Mouse (Mus musculus): ENCODE measurements at regions not wholly inside any gene's neighbourhood (a gene's known extent, or its start where the extent isn't known, plus 50 kb on each side); places are given as distances from the start of the nearest gene placed in this dataset.

DNA sequence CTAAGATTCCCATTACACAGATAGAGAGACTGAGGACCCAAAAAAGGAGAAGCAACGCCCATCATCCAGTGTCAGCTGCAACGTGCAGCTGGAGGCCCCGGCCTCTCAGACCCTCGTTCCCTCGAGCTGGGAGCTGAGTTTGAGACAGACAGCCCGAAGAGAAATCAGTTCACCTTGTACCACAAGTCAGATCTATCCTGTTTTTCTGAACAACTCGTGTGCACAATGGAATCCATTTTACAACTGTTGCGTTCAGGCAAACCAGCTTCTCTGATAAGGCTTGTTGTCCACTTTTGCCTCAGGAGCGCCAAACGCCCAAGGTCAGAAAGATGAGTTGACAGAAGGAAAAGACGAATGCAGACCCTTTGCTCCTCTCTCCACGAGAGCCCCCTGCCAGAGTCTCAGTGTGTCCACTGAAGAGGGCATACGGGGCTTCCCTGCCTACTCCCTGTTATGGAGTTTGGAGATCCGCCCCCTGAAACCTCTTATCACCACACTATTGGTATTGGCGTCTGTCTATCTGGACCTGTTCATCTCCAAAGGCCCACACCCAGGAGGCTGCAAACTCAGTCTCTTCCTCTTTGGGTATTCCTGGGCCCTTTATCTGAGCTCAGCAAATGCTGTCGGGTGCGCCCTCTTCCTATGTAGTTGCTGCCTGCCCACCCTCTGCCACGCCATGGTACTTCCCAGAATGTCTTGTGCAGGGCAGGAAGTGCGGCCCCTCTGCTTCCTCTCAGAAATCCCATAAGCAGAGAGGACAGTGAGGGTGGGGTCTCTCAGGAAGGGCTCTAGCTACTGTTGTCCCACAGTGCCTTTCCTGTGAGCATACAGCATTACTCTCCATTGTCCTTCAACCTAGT lies 57.7 kb upstream of the Zmiz1 start:
- peak; percentile 51 for DNase-seq (ENCODE audit: low spot score)

DNA sequence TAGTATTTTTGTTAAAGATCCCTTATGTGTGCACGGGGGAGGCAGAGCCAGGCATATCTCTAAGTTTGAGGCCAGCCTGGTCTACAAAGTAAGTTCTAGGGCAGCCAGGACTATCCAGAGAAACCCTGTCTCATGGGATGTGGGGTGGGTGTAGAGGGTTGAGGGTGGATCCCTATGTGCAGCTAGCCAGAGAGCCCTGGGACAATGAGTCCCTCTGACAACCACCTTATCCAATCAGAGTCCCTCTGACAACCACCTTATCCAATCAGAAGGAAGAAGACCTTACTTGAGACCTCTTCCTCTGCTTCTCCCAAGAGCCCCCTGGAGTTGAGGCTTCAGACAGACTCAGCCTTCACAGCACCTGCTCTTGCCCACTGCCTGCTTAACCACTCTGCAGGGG lies 56.6 kb upstream of the Zmiz1 start:
- no peak overlapping the region for H3K4me3 ChIP-seq (ENCODE audit: low read depth, low read length)
- no peaks in the 10 kb centered on the region for H3K9me3 ChIP-seq (replicated peaks; ENCODE audit: control insufficient read depth, low read length)
- H3K4me2 ChIP-seq (ENCODE audit: low read depth, low read length), result no peak overlapping the region
- no peaks in the 10 kb centered on the region for H3K27me3 ChIP-seq (ENCODE audit: control insufficient read depth, insufficient read depth, low read length)
- no peak for DNase-seq (ENCODE audit: low spot score)
- no peak for ATAC-seq (ENCODE audit: insufficient read depth, low read depth)
- no peak overlapping the region for H3K9ac ChIP-seq (replicated peaks; ENCODE audit: low read depth, low read length)
- peak overlapping the region; percentile 63; the same call in 1 of the 2 replicates for H3K27ac ChIP-seq (ENCODE audit: low read depth)
- no peaks in the 10 kb centered on the region for H3K36me3 ChIP-seq (replicated peaks; ENCODE audit: control insufficient read depth, insufficient read depth, low read length)
- H3K4me1 ChIP-seq (ENCODE audit: control insufficient read depth, insufficient read depth), result peaks cover 36% of the 10 kb centered on the region
- WGBS, result 62% methylated on average over 1 of the region's 1 CpGs
- TF ChIP-seq CTCF (IDR thresholded peaks at IDR 0.05; ENCODE audit: low read depth) (no peak), EP300 (IDR thresholded peaks at IDR 0.05; ENCODE audit: low read depth) (no peak)

More for the DNA sequence above, 57.7 kb upstream of the Zmiz1 start:
- Histone ChIP-seq H3K27ac (ENCODE audit: low read depth) (peak overlapping the region; percentile 28; the same call in 1 of the 2 replicates), H3K9ac (replicated peaks; ENCODE audit: low read depth, low read length) (no peak overlapping the region), H3K9me3 (replicated peaks; ENCODE audit: control insufficient read depth, low read length) (no peaks in the 10 kb centered on the region), H3K4me2 (ENCODE audit: low read depth, low read length) (no peak overlapping the region), H3K36me3 (replicated peaks; ENCODE audit: control insufficient read depth, insufficient read depth, low read length) (no peaks in the 10 kb centered on the region), H3K27me3 (ENCODE audit: control insufficient read depth, insufficient read depth, low read length) (no peaks in the 10 kb centered on the region), H3K4me3 (ENCODE audit: low read depth, low read length) (no peak overlapping the region), H3K4me1 (ENCODE audit: control insufficient read depth, insufficient read depth) (peaks cover 43% of the 10 kb centered on the region)
- WGBS, result 64% methylated on average over 19 of the region's 19 CpGs
- ATAC-seq (ENCODE audit: insufficient read depth, low read depth), result peak; percentile 53
- no peak for TF ChIP-seq CTCF (IDR thresholded peaks at IDR 0.05; ENCODE audit: low read depth)
- TF ChIP-seq EP300 (IDR thresholded peaks at IDR 0.05; ENCODE audit: low read depth), result no peak

DNA sequence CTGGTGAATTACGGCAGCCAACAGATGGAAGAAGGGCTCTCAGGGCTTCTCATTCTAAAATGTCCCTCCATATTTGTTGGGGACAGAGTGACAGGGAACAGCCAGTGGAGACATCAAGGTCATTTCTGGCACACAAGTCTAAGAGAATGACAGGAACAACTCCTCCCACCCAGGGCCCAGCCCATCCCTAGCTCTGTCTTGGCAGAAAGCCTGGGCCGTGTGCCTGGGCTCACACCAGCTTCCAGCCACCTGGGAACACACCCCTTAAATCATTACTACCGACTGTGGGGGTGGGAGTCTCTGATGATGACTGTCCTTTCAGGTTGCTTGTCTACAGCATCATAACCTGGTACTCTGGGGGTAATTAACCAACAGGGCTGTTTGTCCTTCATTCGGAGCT lies 53.8 kb upstream of the Zmiz1 start:
- H3K36me3 ChIP-seq (replicated peaks; ENCODE audit: control insufficient read depth, insufficient read depth, low read length), result no peaks in the 10 kb centered on the region
- no peak overlapping the region for H3K4me2 ChIP-seq (ENCODE audit: low read depth, low read length)
- no peaks in the 10 kb centered on the region for H3K9me3 ChIP-seq (replicated peaks; ENCODE audit: control insufficient read depth, low read length)
- H3K27me3 ChIP-seq (ENCODE audit: control insufficient read depth, insufficient read depth, low read length), result no peaks in the 10 kb centered on the region
- peaks cover 26% of the 10 kb centered on the region for H3K4me1 ChIP-seq (ENCODE audit: control insufficient read depth, insufficient read depth)
- WGBS, result 37% methylated on average over 4 of the region's 4 CpGs
- DNase-seq (ENCODE audit: low spot score) (peak; percentile 81), ATAC-seq (ENCODE audit: insufficient read depth, low read depth) (peak; percentile 85)
- H3K27ac ChIP-seq (ENCODE audit: low read depth), result peak overlapping the region; percentile 79
- H3K4me3 ChIP-seq (ENCODE audit: low read depth, low read length), result no peak overlapping the region
- H3K9ac ChIP-seq (replicated peaks; ENCODE audit: low read depth, low read length), result no peak overlapping the region
- TF ChIP-seq EP300 (IDR thresholded peaks at IDR 0.05; ENCODE audit: low read depth) (no peak; the same call in 1 of the 2 replicates), CTCF (IDR thresholded peaks at IDR 0.05; ENCODE audit: low read depth) (no peak)

GRCm38 (mm10) chr14:25406059-25406458 lies 52.9 kb upstream of the Zmiz1 start:
- 96% methylated on average over 3 of the region's 3 CpGs for WGBS
- Histone ChIP-seq H3K27me3 (ENCODE audit: control insufficient read depth, insufficient read depth, low read length) (no peaks in the 10 kb centered on the region), H3K4me1 (ENCODE audit: control insufficient read depth, insufficient read depth) (peaks cover 26% of the 10 kb centered on the region), H3K9ac (replicated peaks; ENCODE audit: low read depth, low read length) (no peak overlapping the region), H3K27ac (ENCODE audit: low read depth) (no peak overlapping the region), H3K4me2 (ENCODE audit: low read depth, low read length) (no peak overlapping the region), H3K9me3 (replicated peaks; ENCODE audit: control insufficient read depth, low read length) (no peaks in the 10 kb centered on the region), H3K36me3 (replicated peaks; ENCODE audit: control insufficient read depth, insufficient read depth, low read length) (no peaks in the 10 kb centered on the region), H3K4me3 (ENCODE audit: low read depth, low read length) (no peak overlapping the region)
- TF ChIP-seq CTCF (IDR thresholded peaks at IDR 0.05; ENCODE audit: low read depth) (no peak), EP300 (IDR thresholded peaks at IDR 0.05; ENCODE audit: low read depth) (no peak)
- DNase-seq (ENCODE audit: low spot score) (no peak), ATAC-seq (ENCODE audit: insufficient read depth, low read depth) (no peak)

GRCm38 (mm10) chr14:25406613-25407012 lies 52.4 kb upstream of the Zmiz1 start:
- H3K4me3 ChIP-seq (ENCODE audit: low read depth, low read length), result no peak overlapping the region
- no peaks in the 10 kb centered on the region for H3K9me3 ChIP-seq (replicated peaks; ENCODE audit: control insufficient read depth, low read length)
- TF ChIP-seq EP300 (IDR thresholded peaks at IDR 0.05; ENCODE audit: low read depth), result no peak
- no peak for TF ChIP-seq CTCF (IDR thresholded peaks at IDR 0.05; ENCODE audit: low read depth)
- ATAC-seq (ENCODE audit: insufficient read depth, low read depth) (no peak), DNase-seq (ENCODE audit: low spot score) (no peak)
- H3K4me2 ChIP-seq (ENCODE audit: low read depth, low read length), result no peak overlapping the region
- H3K27me3 ChIP-seq (ENCODE audit: control insufficient read depth, insufficient read depth, low read length), result no peaks in the 10 kb centered on the region
- H3K36me3 ChIP-seq (replicated peaks; ENCODE audit: control insufficient read depth, insufficient read depth, low read length), result no peaks in the 10 kb centered on the region
- H3K4me1 ChIP-seq (ENCODE audit: control insufficient read depth, insufficient read depth), result peaks cover 26% of the 10 kb centered on the region
- WGBS, result 93% methylated on average over 6 of the region's 6 CpGs
- no peak overlapping the region for H3K27ac ChIP-seq (ENCODE audit: low read depth)
- H3K9ac ChIP-seq (replicated peaks; ENCODE audit: low read depth, low read length), result no peak overlapping the region
